Mouse (Mus musculus) embryonic fibroblast, embryonic 13.5 days (primary cell): Measurements from ENCODE around the gene Anks1b. TPM values are rescaled to one million over a fixed set of nuclear protein-coding genes. Genes with fewer than 3 reads are reported as not detected.

Source experiments
- H3K27ac ChIP-seq: 2 replicates; pipeline ENCODE4 v1.5.1; 2012; ENCODE audit warnings: low read length, control low read depth, inconsistent platforms; ENCODE audit not compliant: insufficient read depth
- H3K4me1 ChIP-seq: 2 replicates; pipeline ENCODE4 v1.6.1; 2011; ENCODE audit warnings: low read length; ENCODE audit not compliant: control insufficient read depth, insufficient read depth
- H3K4me3 ChIP-seq: 2 replicates; pipeline ENCODE4 v1.5.1; 2011; ENCODE audit warnings: mild to moderate bottlenecking, control low read depth, low read length; ENCODE audit not compliant: insufficient read depth
- CTCF ChIP-seq: IDR thresholded peaks from 2 replicates; pipeline ENCODE4 v1.5.1; 2011; ENCODE audit warnings: mild to moderate bottlenecking, control low read depth, low read length, moderate library complexity, borderline replicate concordance; ENCODE audit not compliant: insufficient read depth
- POLR2A ChIP-seq: IDR thresholded peaks from 2 replicates; pipeline ENCODE4 v1.6.1; 2011; ENCODE audit warnings: low read depth, mild to moderate bottlenecking, control low read depth, low read length, moderate library complexity
- polyA plus RNA-seq: library from polyadenylated mRNA; stranded (reverse); fragments of >200 nt; gene quantifications from 2 replicates; pipeline ENCODE4 v1.2.4, GENCODE M21; 2011; ENCODE audit warnings: low read depth; ENCODE audit not compliant: missing spikeins, insufficient read length

Anks1b gene
- polyA plus RNA-seq, 1 experiment: 6.3 TPM

GRCm38 (mm10) chr10:90679713-90680470 is 806.6 kb downstream of the Anks1b start:
- no peaks in the 10 kb centered on the region for H3K4me1 ChIP-seq
- no peak overlapping the region for H3K4me3 ChIP-seq
- TF ChIP-seq CTCF (no peak), POLR2A (no peak)
- H3K27ac ChIP-seq: no peak overlapping the region

DNA sequence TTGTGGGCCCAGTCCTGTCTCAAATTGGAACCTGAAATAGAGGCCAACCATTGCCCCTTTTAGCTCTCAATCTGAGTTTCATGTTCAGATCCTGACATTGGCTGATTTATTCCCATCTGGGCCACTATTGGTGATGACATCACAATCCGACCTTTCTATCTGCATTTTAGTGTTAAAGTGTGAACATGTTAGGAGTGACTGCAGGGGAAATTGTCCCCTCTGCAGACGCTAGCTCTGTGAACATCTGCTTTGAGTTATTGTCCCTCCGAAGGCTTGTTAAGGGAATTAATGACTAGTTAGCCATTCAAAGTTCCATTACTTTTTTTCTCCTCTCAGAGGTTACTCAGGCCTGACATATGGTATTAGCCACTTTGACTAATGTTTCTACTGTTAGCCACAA is 810.5 kb downstream of the Anks1b start:
- TF ChIP-seq POLR2A (no peak), CTCF (no peak)
- Histone ChIP-seq H3K27ac (no peak overlapping the region), H3K4me3 (no peak overlapping the region), H3K4me1 (no peaks in the 10 kb centered on the region)

DNA sequence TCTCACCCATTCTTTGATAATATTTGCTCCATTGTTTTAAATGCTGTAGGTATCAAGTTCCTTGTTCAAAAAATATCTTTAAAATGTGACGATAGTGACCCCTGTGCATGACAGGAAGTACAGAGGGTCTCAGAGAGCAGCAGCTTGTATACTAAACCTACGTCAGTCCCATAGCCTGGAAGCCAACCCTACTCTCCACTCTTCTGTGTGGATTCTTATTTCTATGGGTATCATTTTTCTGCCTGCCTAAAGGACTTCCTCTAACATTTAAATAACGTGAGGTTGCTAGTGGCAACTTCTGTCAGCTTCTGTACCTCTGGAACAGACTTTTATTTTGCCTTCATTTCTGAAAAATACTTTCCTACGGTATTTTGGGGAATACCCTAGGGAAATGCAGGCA is 812.1 kb downstream of the Anks1b start:
- TF ChIP-seq CTCF: no peak
- TF ChIP-seq POLR2A: no peak
- Histone ChIP-seq H3K4me1 (no peaks in the 10 kb centered on the region), H3K27ac (no peak overlapping the region), H3K4me3 (no peak overlapping the region)

GRCm38 (mm10) chr10:90688153-90688552 is 814.8 kb downstream of the Anks1b start:
- Histone ChIP-seq H3K27ac (no peak overlapping the region), H3K4me3 (no peak overlapping the region), H3K4me1 (no peaks in the 10 kb centered on the region)
- TF ChIP-seq CTCF: no peak
- TF ChIP-seq POLR2A: no peak

DNA sequence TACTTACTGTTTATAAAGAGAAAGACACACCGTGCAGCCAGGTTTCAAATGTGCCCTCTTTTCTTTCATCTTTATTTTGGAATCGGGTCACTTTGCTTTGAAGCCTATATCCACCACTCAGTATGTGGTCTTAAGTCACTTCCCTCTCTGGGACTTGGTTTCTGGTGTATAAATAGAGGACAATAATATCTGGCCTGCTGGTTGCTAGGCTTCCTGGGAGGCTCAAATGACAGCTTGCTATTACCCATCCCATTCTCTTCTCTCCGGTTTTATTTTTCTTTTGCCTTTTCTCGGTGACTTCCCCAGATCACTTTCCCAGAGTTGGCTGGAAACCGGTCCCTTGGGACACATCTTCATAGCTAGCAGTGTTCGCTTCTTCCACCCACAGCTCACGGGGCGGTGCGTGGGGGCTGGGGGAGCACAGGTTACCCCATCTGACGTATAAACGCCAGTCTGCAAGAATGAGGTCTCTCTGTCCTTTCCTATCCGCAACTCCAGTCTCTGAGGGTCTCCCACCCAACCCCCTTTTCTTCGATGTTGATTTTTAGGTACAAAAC is 815.5 kb downstream of the Anks1b start:
- Histone ChIP-seq H3K4me3 (no peak overlapping the region), H3K4me1 (no peaks in the 10 kb centered on the region), H3K27ac (no peak overlapping the region)
- no peak for TF ChIP-seq POLR2A
- no peak for TF ChIP-seq CTCF

DNA sequence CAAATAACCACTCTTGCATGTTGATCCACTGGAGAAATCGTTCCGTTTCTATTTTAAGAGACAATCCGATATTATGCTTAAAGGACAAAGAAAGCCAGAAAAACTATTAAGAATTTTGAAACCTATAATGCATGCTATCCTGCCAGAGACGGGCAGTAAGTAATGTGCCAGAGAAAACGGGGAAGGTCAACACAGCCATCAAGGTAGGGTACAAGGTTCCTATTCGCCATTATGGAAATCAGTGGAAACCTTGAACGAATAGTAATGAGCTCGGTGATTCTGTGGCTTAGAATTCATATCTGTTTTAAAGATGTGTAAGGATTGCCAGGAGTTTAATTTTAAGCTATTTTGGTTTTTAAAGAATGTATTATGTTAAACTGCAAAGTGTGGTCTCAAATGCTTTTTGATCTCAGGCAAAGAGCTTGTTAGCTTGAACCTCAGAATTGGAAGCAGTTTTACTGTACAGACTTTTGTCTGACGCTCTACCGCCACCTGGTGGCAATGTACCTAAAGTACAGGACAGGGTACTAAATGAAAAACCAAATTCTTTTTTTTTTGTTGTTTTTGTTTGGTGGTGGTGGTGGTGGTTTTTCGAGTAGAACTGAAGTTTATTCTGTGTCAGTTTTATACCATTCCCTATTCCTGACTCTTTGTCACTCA is 816.7 kb downstream of the Anks1b start:
- Histone ChIP-seq H3K4me1 (no peaks in the 10 kb centered on the region), H3K27ac (no peak overlapping the region), H3K4me3 (no peak overlapping the region)
- TF ChIP-seq CTCF (no peak), POLR2A (no peak)

GRCm38 (mm10) chr10:90696687-90697086 is 823.4 kb downstream of the Anks1b start:
- H3K4me1 ChIP-seq: no peaks in the 10 kb centered on the region
- no peak overlapping the region for H3K4me3 ChIP-seq
- TF ChIP-seq CTCF: no peak
- H3K27ac ChIP-seq: no peak overlapping the region

- H3K4me1 ChIP-seq: no peaks in the 10 kb centered on the region
- TF ChIP-seq CTCF (no peak), POLR2A (no peak)
- no peak overlapping the region for H3K4me3 ChIP-seq
- no peak overlapping the region for H3K27ac ChIP-seq
These were observed 824.1 kb downstream of the Anks1b start for GRCm38 (mm10) chr10:90697413-90697812.

- H3K4me3 ChIP-seq: no peak overlapping the region
- TF ChIP-seq CTCF (no peak), POLR2A (no peak)
- H3K4me1 ChIP-seq: no peaks in the 10 kb centered on the region
- H3K27ac ChIP-seq: no peak overlapping the region
These were observed 825.9 kb downstream of the Anks1b start for GRCm38 (mm10) chr10:90699211-90699610.

DNA sequence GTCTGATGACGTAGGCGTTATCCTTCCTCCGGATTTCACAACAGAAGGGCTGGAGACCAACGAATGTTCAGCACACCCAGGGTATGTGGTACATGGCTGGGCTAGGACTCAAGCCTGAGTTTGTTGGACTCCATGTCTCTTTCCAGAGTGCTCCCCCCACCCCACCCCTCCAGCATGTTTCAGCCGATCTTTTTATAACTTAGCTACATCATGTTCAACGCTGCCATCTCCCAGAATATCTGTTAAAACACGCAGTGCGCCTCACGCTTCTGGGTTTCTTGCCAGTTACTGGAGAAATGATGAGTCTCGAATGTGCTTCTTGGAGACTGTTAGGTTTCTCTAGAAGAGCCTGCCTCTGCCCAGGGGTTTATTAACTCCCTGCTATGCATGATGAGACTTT is 831.3 kb downstream of the Anks1b start:
- H3K27ac ChIP-seq: no peak overlapping the region
- no peak overlapping the region for H3K4me3 ChIP-seq
- TF ChIP-seq POLR2A: no peak
- TF ChIP-seq CTCF: no peak
- no peaks in the 10 kb centered on the region for H3K4me1 ChIP-seq
